Mouse (Mus musculus) hindbrain, postnatal 0 days (tissue): ENCODE results near the gene Klc1. TPM values are rescaled to one million over a fixed set of nuclear protein-coding genes. Genes with fewer than 3 reads are reported as not detected.

Experiments
- ATAC-seq: fragments of 200-750 bp; cut with Nextera tagmentation; 2 replicates; pipeline ENCODE4 v1.8.0; 2017; ENCODE audit warnings: mild to moderate bottlenecking, moderate TSS enrichment, moderate library complexity
- DNase-seq: peaks from one replicate; pipeline ENCODE4 v3.0.0-alpha.2; 2015; ENCODE audit warnings: low spot score
- H3K27ac ChIP-seq: fragments of 300-500 bp; sonication (generic); 2 replicates; pipeline ENCODE4 v1.5.1; 2014; ENCODE audit warnings: mild to moderate bottlenecking
- H3K27me3 ChIP-seq: fragments of 300-500 bp; sonication (generic); 2 replicates; pipeline ENCODE4 v1.6.1; 2014; ENCODE audit warnings: low read length, mixed read lengths; ENCODE audit not compliant: insufficient read depth
- H3K36me3 ChIP-seq: fragments of 300-500 bp; sonication (generic); 2 replicates; pipeline ENCODE4 v1.6.1; 2014; ENCODE audit warnings: low read length, mixed read lengths; ENCODE audit not compliant: insufficient read depth
- H3K4me1 ChIP-seq: fragments of 300-500 bp; sonication (generic); 2 replicates; pipeline ENCODE4 v1.6.1; 2014; ENCODE audit warnings: antibody characterized with exemption, low read length, mixed read lengths; ENCODE audit not compliant: insufficient read depth
- H3K4me2 ChIP-seq: fragments of 300-500 bp; sonication (generic); 2 replicates; pipeline ENCODE4 v1.6.1; 2014; ENCODE audit warnings: low read depth, mild to moderate bottlenecking, low read length, moderate library complexity, mixed read lengths
- H3K4me3 ChIP-seq: fragments of 300-500 bp; sonication (generic); 2 replicates; pipeline ENCODE4 v1.5.1; 2014; ENCODE audit warnings: low read length
- H3K9ac ChIP-seq: fragments of 300-500 bp; sonication (generic); replicated peaks from 2 replicates; pipeline ENCODE4 v1.6.1; 2014; ENCODE audit warnings: mild to moderate bottlenecking, low read length, moderate library complexity, mixed read lengths
- H3K9me3 ChIP-seq: fragments of 300-500 bp; sonication (generic); 2 replicates; pipeline ENCODE4 v1.6.1; 2016; ENCODE audit warnings: low read length, mixed read lengths
- CTCF ChIP-seq: IDR thresholded peaks from 2 replicates; pipeline ENCODE4 v1.5.1; 2016; ENCODE audit warnings: antibody characterized with exemption, control low read depth, low read depth
- WGBS: fragments of 180-500 bp; shearing (Covaris S2); extraction: QIAGEN DNeasy Blood & Tissue Kit; methylation state at CpG from one replicate; pipeline ENCODE4 v1.1.7; 2014; 5-methylcytosine and 5-hydroxymethylcytosine counted together
- polyA plus RNA-seq: library from polyadenylated mRNA; unstranded; fragments of >200 nt; fragmentation: Nextera tagmentation; extraction: Ambion mirVana; gene quantifications from 2 replicates; pipeline ENCODE4 v1.2.1, GENCODE M21; 2015
- total RNA-seq: library from RNA; depleted of rRNA; stranded (reverse); fragments of >200 nt; gene quantifications from 2 replicates; pipeline ENCODE4 v1.2.3, GENCODE M21; 2014

The Klc1 gene
- total and polyA plus RNA-seq, 2 experiments from 2014 or later, result 421 to 600 TPM

DNA sequence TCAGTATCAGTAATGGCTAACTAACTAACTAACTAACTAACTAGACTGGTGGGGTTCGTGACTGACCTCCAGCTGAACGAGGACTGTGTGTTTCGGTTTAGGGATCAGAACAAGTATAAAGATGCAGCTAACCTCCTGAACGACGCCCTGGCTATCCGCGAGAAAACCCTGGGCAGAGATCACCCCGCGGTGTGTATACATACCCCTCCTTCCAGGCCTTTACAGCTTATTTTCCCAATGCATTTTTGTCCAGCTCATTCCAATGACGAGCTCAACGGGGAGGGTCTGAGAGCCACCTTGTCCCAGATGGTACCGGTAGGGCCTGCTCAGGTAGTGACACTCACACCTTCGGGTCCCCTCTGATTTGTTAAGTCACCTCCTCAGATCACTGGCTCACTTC lies 19.3 kb downstream of the Klc1 start:
- WGBS, result 92% methylated on average over 13 of the region's 13 CpGs
- no peak overlapping the region for H3K4me3 ChIP-seq
- H3K9me3 ChIP-seq, result no peaks in the 10 kb centered on the region
- H3K9ac ChIP-seq, result no peak overlapping the region
- no peak overlapping the region for H3K27ac ChIP-seq
- no peaks in the 10 kb centered on the region for H3K4me1 ChIP-seq
- H3K36me3 ChIP-seq, result peaks cover 85% of the 10 kb centered on the region
- H3K4me2 ChIP-seq, result no peak overlapping the region
- no peaks in the 10 kb centered on the region for H3K27me3 ChIP-seq
- DNase-seq, result no peak
- no peak for ATAC-seq
- no peak for TF ChIP-seq CTCF

DNA sequence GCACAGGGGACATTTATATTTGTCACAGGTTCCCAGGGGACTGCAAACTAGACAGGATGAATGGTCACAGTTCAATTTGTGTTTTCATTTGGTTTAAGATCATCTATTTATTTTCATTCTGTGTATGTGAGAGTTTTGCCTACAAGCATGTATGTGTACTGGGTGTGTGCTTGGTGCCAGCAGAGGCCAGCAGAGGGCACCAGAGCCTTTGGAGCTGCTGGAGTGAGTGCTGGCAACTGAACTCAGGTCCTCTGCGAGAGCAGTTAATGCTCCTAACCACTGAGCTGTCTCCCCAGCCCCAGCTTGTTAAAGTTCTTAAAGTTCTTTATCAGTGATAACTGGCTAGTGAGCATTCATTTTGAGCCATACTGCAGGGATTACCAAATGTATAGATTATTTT lies 20.9 kb downstream of the Klc1 start:
- WGBS, result 96% methylated on average over 1 of the region's 1 CpGs
- H3K9ac ChIP-seq, result no peak overlapping the region
- peak; percentile 35 for TF ChIP-seq CTCF
- H3K27ac ChIP-seq, result no peak overlapping the region
- H3K4me1 ChIP-seq, result no peaks in the 10 kb centered on the region
- peaks cover 77% of the 10 kb centered on the region for H3K36me3 ChIP-seq
- no peak overlapping the region for H3K4me3 ChIP-seq
- no peaks in the 10 kb centered on the region for H3K9me3 ChIP-seq
- no peak overlapping the region for H3K4me2 ChIP-seq
- no peaks in the 10 kb centered on the region for H3K27me3 ChIP-seq
- no peak for DNase-seq
- ATAC-seq, result no peak

GRCm38 (mm10) chr12:111785174-111785573 lies 26.5 kb downstream of the Klc1 start:
- ATAC-seq (no peak), DNase-seq (no peak)
- Histone ChIP-seq H3K27ac (no peak overlapping the region), H3K9me3 (no peaks in the 10 kb centered on the region), H3K4me3 (no peak overlapping the region), H3K4me2 (no peak overlapping the region), H3K9ac (no peak overlapping the region), H3K4me1 (no peaks in the 10 kb centered on the region), H3K27me3 (no peaks in the 10 kb centered on the region), H3K36me3 (peaks cover 79% of the 10 kb centered on the region)
- no peak for TF ChIP-seq CTCF
- 73% methylated on average over 14 of the region's 15 CpGs for WGBS

GRCm38 (mm10) chr12:111787015-111787414 lies 28.4 kb downstream of the Klc1 start:
- H3K9me3 ChIP-seq, result no peaks in the 10 kb centered on the region
- H3K4me2 ChIP-seq, result no peak overlapping the region
- no peak overlapping the region for H3K4me3 ChIP-seq
- TF ChIP-seq CTCF, result no peak
- no peak overlapping the region for H3K9ac ChIP-seq
- no peak overlapping the region for H3K27ac ChIP-seq
- DNase-seq, result no peak
- no peak for ATAC-seq
- no peaks in the 10 kb centered on the region for H3K27me3 ChIP-seq
- WGBS, result 90% methylated on average over 6 of the region's 6 CpGs
- peaks cover 73% of the 10 kb centered on the region for H3K36me3 ChIP-seq
- H3K4me1 ChIP-seq, result no peaks in the 10 kb centered on the region

DNA sequence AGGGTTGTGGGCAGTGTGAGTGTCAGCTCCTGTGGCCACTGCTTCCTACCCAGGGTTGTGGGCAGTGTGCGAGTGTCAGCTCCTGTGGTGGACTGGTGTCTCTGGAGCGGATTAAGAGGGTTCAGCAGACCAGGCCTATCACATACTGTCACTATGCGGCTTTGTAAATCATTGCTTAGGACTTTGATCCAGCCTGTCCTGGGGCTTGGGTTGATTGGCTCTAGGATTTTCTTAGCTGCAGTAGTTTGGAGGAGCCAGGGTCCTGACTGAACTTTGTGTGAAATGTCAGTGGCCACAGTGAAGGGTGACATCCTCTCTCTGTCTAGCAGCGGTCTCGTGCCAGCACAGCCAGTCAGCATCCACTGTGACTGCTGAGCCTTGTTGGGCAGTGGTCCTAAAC lies 31.4 kb downstream of the Klc1 start:
- DNase-seq (no peak), ATAC-seq (no peak)
- WGBS, result 96% methylated on average over 5 of the region's 5 CpGs
- Histone ChIP-seq H3K36me3 (peaks cover 86% of the 10 kb centered on the region), H3K4me1 (no peaks in the 10 kb centered on the region), H3K27ac (no peak overlapping the region), H3K27me3 (no peaks in the 10 kb centered on the region), H3K4me3 (no peak overlapping the region), H3K9ac (no peak overlapping the region), H3K4me2 (no peak overlapping the region), H3K9me3 (no peaks in the 10 kb centered on the region)
- no peak for TF ChIP-seq CTCF

DNA sequence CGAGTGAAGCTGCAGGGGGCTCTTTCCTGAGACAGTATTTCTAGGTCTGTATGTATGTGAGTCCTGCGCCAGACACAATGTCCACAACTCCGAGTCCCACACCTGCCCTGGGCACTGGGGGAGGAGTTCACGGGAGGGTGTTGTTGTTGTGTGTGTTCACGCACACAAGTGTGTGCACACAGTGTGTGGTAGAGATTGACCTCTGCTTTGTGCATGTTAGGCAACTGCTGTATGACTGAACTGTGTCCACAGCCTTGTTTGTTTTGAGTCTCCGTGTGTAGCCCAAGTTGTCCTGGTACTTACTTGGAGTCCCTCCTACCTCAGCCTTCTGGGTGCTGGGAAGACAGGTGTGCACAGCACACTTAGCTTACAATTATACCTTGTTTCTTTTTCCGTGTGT lies 32.0 kb downstream of the Klc1 start:
- 91% methylated on average over 7 of the region's 7 CpGs for WGBS
- H3K9ac ChIP-seq, result no peak overlapping the region
- H3K4me1 ChIP-seq, result no peaks in the 10 kb centered on the region
- peaks cover 88% of the 10 kb centered on the region for H3K36me3 ChIP-seq
- no peak for TF ChIP-seq CTCF
- H3K27ac ChIP-seq, result no peak overlapping the region
- DNase-seq (no peak), ATAC-seq (no peak)
- no peaks in the 10 kb centered on the region for H3K9me3 ChIP-seq
- H3K27me3 ChIP-seq, result no peaks in the 10 kb centered on the region
- H3K4me2 ChIP-seq, result no peak overlapping the region
- H3K4me3 ChIP-seq, result no peak overlapping the region

DNA sequence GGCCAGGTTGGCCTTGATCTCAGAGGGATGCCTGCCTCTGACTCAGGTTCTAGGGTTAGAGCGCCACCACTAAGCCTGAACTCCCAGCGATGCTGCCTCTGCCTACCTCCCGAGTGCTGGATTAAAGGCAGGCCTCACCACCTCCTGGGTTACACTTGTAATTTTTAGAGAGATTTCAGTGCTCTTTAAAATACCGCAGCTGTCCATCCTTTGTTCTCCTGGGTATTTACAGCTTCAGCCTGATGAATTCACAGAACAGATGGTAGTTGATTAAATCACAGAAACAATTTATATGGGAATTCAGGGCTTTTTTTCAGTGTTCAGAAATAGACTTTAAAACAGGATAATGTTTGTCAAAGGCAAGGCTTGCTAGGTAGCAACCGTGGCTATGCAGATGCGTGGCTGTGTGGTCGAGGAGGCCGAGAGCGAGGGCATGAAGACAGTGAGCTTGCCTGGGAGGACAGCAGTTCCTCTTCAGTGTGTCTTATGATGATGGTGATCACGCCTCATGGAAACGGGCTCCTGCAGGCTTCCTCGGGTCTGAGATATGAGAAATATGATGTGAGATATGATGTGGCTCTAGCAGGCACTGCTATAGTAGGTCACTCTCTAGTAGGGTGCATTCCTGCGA lies 32.9 kb downstream of the Klc1 start:
- H3K36me3 ChIP-seq, result peaks cover 84% of the 10 kb centered on the region
- no peaks in the 10 kb centered on the region for H3K4me1 ChIP-seq
- no peak for DNase-seq
- ATAC-seq, result no peak
- H3K9me3 ChIP-seq, result no peaks in the 10 kb centered on the region
- no peak for TF ChIP-seq CTCF
- no peak overlapping the region for H3K4me2 ChIP-seq
- WGBS, result 78% methylated on average over 13 of the region's 13 CpGs
- 0 out of 2 replicates have a peak overlapping the region, but pooled peaks have one; percentile 3 for H3K27ac ChIP-seq
- H3K9ac ChIP-seq, result no peak overlapping the region
- H3K27me3 ChIP-seq, result no peaks in the 10 kb centered on the region
- H3K4me3 ChIP-seq, result no peak overlapping the region
